Mouse (Mus musculus): ENCODE measurements at regions not wholly inside any gene's neighbourhood (a gene's known extent, or its start where the extent isn't known, plus 50 kb on each side); places are given as distances from the start of the nearest gene placed in this dataset.

- TF ChIP-seq TCF12 (IDR thresholded peaks at IDR 0.05; ENCODE audit: low read depth, low read length) (no peak), CTCF (IDR thresholded peaks at IDR 0.05 in 2 of 3, conservative IDR thresholded peaks at IDR 0.05 in 1 of 3; ENCODE audit: control insufficient read depth in 1 of 3, insufficient read depth in 1 of 3, low read depth in 2 of 3, low read length in 3 of 3, poor library complexity in 1 of 3, severe bottlenecking in 1 of 3) (no peak), POLR2A (IDR thresholded peaks at IDR 0.05; ENCODE audit: control insufficient read depth in 1 of 2, insufficient read depth in 1 of 2, low read depth in 1 of 2, low read length in 2 of 2, poor library complexity in 1 of 2) (no peak), ZC3H11A (IDR thresholded peaks at IDR 0.05; ENCODE audit: low read depth, low read length) (no peak), E2F4 (IDR thresholded peaks at IDR 0.05; ENCODE audit: borderline replicate concordance, low read depth, low read length) (no peak), HCFC1 (IDR thresholded peaks at IDR 0.05; ENCODE audit: low read depth, low read length) (no peak), TAL1 (IDR thresholded peaks at IDR 0.05; ENCODE audit: low read length) (no peak), MAX (IDR thresholded peaks at IDR 0.05; ENCODE audit: low read length) (no peak), ETS1 (IDR thresholded peaks at IDR 0.05; ENCODE audit: low read depth, low read length) (no peak), UBTF (IDR thresholded peaks at IDR 0.05; ENCODE audit: borderline replicate concordance, insufficient read depth, low read depth, low read length) (no peak), POLR2AphosphoS5 (IDR thresholded peaks at IDR 0.05; ENCODE audit: borderline replicate concordance, low read depth, low read length) (no peak), MYC (IDR thresholded peaks at IDR 0.05; ENCODE audit: low read depth, low read length) (no peak)
Measured at GRCm38 (mm10) chr12:52413046-52413473, 90.7 kb upstream of the Arhgap5 start.
